Mouse (Mus musculus): Measurements from ENCODE around the gene Poll.

The Poll gene

GRCm38 (mm10) chr19:45535214-45535735 is 25.1 kb downstream of the Poll start:
- no peak for DNase-seq (ENCODE audit: low read depth, low spot score)

- no peak for DNase-seq (ENCODE audit: low read depth, low spot score)
Measured at GRCm38 (mm10) chr19:45533617-45534016, 26.7 kb downstream of the Poll start.

- DNase-seq (ENCODE audit: low read depth, low spot score) = no peak
Measured at GRCm38 (mm10) chr19:45531554-45531953, 28.8 kb downstream of the Poll start.

GRCm38 (mm10) chr19:45530200-45530995 is 29.9 kb downstream of the Poll start:
- no peak for DNase-seq (ENCODE audit: low read depth, low spot score)

- no peak for DNase-seq (ENCODE audit: low read depth, low spot score)
Measured at GRCm38 (mm10) chr19:45529294-45529693, 31.0 kb downstream of the Poll start.

GRCm38 (mm10) chr19:45527931-45528534 is 32.3 kb downstream of the Poll start:
- no peak for DNase-seq (ENCODE audit: low read depth, low spot score)

- DNase-seq (ENCODE audit: low read depth, low spot score) = no peak
Measured at GRCm38 (mm10) chr19:45527382-45527781, 32.9 kb downstream of the Poll start.

- no peak for DNase-seq (ENCODE audit: low read depth, low spot score)
Measured at GRCm38 (mm10) chr19:45516264-45516663, 44.1 kb downstream of the Poll start.

GRCm38 (mm10) chr19:45515341-45515740 is 45.0 kb downstream of the Poll start:
- DNase-seq (ENCODE audit: low read depth, low spot score) = no peak

GRCm38 (mm10) chr19:45511406-45511805 is 48.9 kb downstream of the Poll start:
- DNase-seq (ENCODE audit: low read depth, low spot score) = no peak

- no peak for DNase-seq (ENCODE audit: low read depth, low spot score)
Measured at GRCm38 (mm10) chr19:45510680-45511079, 49.7 kb downstream of the Poll start.

- no peak for DNase-seq (ENCODE audit: low read depth, low spot score)
Measured at GRCm38 (mm10) chr19:45507531-45507930, 52.8 kb downstream of the Poll start.

GRCm38 (mm10) chr19:45505446-45505845 is 54.9 kb downstream of the Poll start:
- DNase-seq (ENCODE audit: low read depth, low spot score) = no peak

Data from R1 (cell line).